Mouse (Mus musculus) MEL (cell line): Measurements from ENCODE around the gene Nmb.

Experiments
- CTCF ChIP-seq, 3 experiments: IDR thresholded peaks in 2 of 3; conservative IDR thresholded peaks in 1 of 3; 2 replicates each; pipeline ENCODE4 v1.5.1; 2011 to 2012; ENCODE audit warnings: low read length in 3 of 3, low read depth in 2 of 3, mild to moderate bottlenecking in 2 of 3, improper control_type of control experiment in 1 of 3, inconsistent platforms in 1 of 3, mixed read lengths in 1 of 3, moderate library complexity in 1 of 3; ENCODE audit not compliant: control insufficient read depth in 1 of 3, insufficient read depth in 1 of 3, poor library complexity in 1 of 3, severe bottlenecking in 1 of 3
- EP300 ChIP-seq, 2 experiments: IDR thresholded peaks; 2 replicates each; pipeline ENCODE4 v1.6.1; 2011; ENCODE audit warnings: improper control_type of control experiment in 2 of 2, low read length in 2 of 2, low read depth in 1 of 2, mild to moderate bottlenecking in 1 of 2
- TCF12 ChIP-seq: IDR thresholded peaks from 2 replicates; pipeline ENCODE4 v1.6.1; 2014; ENCODE audit warnings: low read depth, mild to moderate bottlenecking, inconsistent platforms, low read length, improper control_type of control experiment, moderate library complexity

DNA sequence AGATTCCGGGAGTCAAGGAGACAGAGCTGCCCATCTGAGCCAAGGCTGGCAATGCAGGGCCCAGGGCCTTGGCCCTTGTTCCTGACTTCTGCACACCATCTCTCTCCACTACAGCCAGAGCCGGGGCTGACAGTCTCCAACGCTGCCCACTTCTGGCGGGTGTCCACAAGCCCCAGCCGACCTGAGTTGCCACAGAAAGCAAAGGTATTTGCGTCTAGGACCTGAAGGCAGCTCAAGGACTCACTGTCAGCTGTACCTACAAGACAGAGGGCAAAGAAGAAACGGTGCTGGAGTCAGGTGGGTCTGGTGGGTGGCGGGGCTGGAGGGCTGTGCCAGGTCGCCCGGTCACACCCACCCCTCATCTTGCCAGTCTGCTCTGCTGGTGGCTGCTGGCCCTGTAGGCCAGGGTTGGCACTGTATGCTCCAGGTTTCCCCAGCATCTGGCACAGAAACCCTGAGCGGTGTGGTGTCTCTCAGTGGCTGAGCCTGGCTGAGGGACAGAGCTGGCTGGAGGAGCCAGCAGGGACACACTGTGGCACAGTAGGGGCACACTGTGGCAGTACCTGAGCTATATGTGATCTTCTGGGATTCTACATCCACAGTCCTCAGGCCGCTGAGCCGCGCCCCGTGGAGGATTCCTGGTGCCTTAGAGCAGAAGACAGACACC, 11.7 kb downstream of the Nmb start:
- no peak for TF ChIP-seq CTCF (IDR thresholded peaks at IDR 0.05 in 2 of 3, conservative IDR thresholded peaks at IDR 0.05 in 1 of 3; ENCODE audit: control insufficient read depth in 1 of 3, insufficient read depth in 1 of 3, low read depth in 2 of 3, low read length in 3 of 3, poor library complexity in 1 of 3, severe bottlenecking in 1 of 3)
- no peak for TF ChIP-seq EP300 (IDR thresholded peaks at IDR 0.05; ENCODE audit: low read depth in 1 of 2, low read length in 2 of 2)
- TF ChIP-seq TCF12: no peak
